8 mouse cellular contexts compared by ENCODE assay signal in the genomic region with DNA sequence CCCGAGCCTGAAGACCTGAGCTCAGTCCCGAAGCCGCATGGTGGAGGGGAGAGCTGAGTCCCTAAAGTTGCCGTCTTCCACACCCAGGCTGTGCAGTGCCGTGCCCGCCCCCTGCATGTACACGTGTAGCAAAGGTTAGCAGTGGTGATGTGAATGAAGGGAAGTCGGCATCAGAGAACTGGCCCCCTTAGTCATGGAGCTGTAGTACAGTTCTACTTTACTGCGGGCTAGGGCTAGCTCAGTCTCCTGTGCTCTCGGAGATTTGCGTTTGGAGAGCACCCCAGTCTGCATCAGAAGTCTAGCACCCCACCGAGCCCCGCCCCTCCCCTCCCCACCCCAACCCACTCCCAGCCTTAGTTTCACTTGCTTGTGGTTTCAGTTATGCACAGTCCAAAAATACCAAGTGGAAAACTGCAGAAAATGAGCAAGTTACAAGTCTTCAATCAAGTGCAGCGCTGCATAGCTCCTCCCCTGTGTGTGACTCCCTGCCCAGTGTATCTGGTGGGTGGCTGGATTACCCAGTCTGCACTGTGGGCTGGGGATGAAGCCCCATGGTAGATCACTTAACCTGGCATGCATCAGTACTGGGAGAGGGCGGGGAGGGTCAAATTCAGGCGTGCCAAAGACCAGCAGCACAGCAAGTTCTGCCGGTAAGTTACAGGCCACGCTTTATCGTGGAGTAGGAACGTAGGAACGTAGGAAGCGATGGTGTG. TPM values are rescaled to one million over a fixed set of nuclear protein-coding genes. Genes with fewer than 3 reads are reported as not detected.
DNase-seq lines count a peak whose midpoint lies in the region; ATAC-seq lines count a peak whose summit lies in the region.

No protein-coding gene starts in this region.

- peak overlapping the region; percentile 98 for H3K27ac ChIP-seq in lung, embryonic 15.5 days
- peak overlapping the region; percentile 90 for H3K27ac ChIP-seq in embryonic facial prominence, embryonic 12.5 days
- peak overlapping the region; percentile 87 for H3K27ac ChIP-seq in limb, embryonic 10.5 days
- H3K27ac ChIP-seq in neural tube, embryonic 13.5 days (replicated peaks): peak overlapping the region; percentile 87

- H3K9ac ChIP-seq in lung, embryonic 15.5 days: peak overlapping the region; percentile 40
- 0 out of 2 replicates have a peak overlapping the region, but pooled peaks have one; percentile 2 for H3K9ac ChIP-seq in embryonic facial prominence, embryonic 12.5 days
- peak overlapping the region; percentile 27 for H3K9ac ChIP-seq in neural tube, embryonic 13.5 days

- H3K4me3 ChIP-seq in lung, embryonic 15.5 days: peak overlapping the region; percentile 35
- peak overlapping the region; percentile 28; the same call in 1 of the 2 replicates for H3K4me3 ChIP-seq in embryonic facial prominence, embryonic 12.5 days
- peak overlapping the region; percentile 51 for H3K4me3 ChIP-seq in limb, embryonic 10.5 days
- peak overlapping the region; percentile 20; the same call in 1 of the 2 replicates for H3K4me3 ChIP-seq in neural tube, embryonic 13.5 days

- no peaks in the 10 kb centered on the region for H3K27me3 ChIP-seq in lung, embryonic 15.5 days
- no peaks in the 10 kb centered on the region for H3K27me3 ChIP-seq in embryonic facial prominence, embryonic 12.5 days
- no peaks in the 10 kb centered on the region for H3K27me3 ChIP-seq in limb, embryonic 10.5 days (ENCODE audit: low read depth, poor library complexity, severe bottlenecking)
- no peaks in the 10 kb centered on the region for H3K27me3 ChIP-seq in neural tube, embryonic 13.5 days

- H3K4me1 ChIP-seq in lung, embryonic 15.5 days: peaks cover 67% of the 10 kb centered on the region
- peaks cover 62% of the 10 kb centered on the region for H3K4me1 ChIP-seq in embryonic facial prominence, embryonic 12.5 days
- H3K4me1 ChIP-seq in limb, embryonic 10.5 days: peaks cover 67% of the 10 kb centered on the region
- H3K4me1 ChIP-seq in neural tube, embryonic 13.5 days (replicated peaks): peaks cover 75% of the 10 kb centered on the region

- H3K9me3 ChIP-seq in lung, embryonic 15.5 days: no peaks in the 10 kb centered on the region
- no peaks in the 10 kb centered on the region for H3K9me3 ChIP-seq in embryonic facial prominence, embryonic 12.5 days
- no peaks in the 10 kb centered on the region for H3K9me3 ChIP-seq in limb, embryonic 10.5 days (replicated peaks)
- no peaks in the 10 kb centered on the region for H3K9me3 ChIP-seq in neural tube, embryonic 13.5 days

- DNase-seq in lung, postnatal 14 days: no peak
- DNase-seq in limb, embryonic 10.5 days (ENCODE audit: low spot score): no peak
- DNase-seq in right cerebral cortex, adult 18-20 months: no peak
- no peak for DNase-seq in cerebellum, postnatal 36 days

- no peak for ATAC-seq in lung, embryonic 15.5 days (ENCODE audit: borderline replicate concordance, extremely low read depth, low FRiP score, low TSS enrichment)
- no peak for ATAC-seq in embryonic facial prominence, embryonic 12.5 days (ENCODE audit: insufficient number of reproducible peaks, insufficient read depth, low FRiP score, low TSS enrichment)
- 0 out of 2 replicates have a peak, but pooled peaks have one; percentile 2 for ATAC-seq in neural tube, embryonic 13.5 days (ENCODE audit: low read depth)
- ATAC-seq in megakaryocyte-erythroid progenitor cell, adult 5-6 weeks (replicated peaks; ENCODE audit: low FRiP score, low TSS enrichment, poor library complexity, severe bottlenecking): no peak

- peak overlapping the region; percentile 63 for H3K4me2 ChIP-seq in lung, embryonic 15.5 days
- H3K4me2 ChIP-seq in embryonic facial prominence, embryonic 12.5 days (replicated peaks): peak overlapping the region; percentile 56
- H3K4me2 ChIP-seq in neural tube, embryonic 13.5 days: peak overlapping the region; percentile 49

- H3K36me3 ChIP-seq in lung, embryonic 15.5 days: peaks cover 8% of the 10 kb centered on the region
- H3K36me3 ChIP-seq in embryonic facial prominence, embryonic 12.5 days: peaks cover 8% of the 10 kb centered on the region
- peaks cover 23% of the 10 kb centered on the region for H3K36me3 ChIP-seq in limb, embryonic 10.5 days
- peaks cover 12% of the 10 kb centered on the region for H3K36me3 ChIP-seq in neural tube, embryonic 13.5 days

- 40% methylated on average over 22 of the region's 22 CpGs for WGBS in lung, embryonic 15.5 days
- 52% methylated on average over 22 of the region's 22 CpGs for WGBS in embryonic facial prominence, embryonic 12.5 days
- WGBS in limb, embryonic 10.5 days: 73% methylated on average over 22 of the region's 22 CpGs
- 56% methylated on average over 22 of the region's 22 CpGs for WGBS in neural tube, embryonic 13.5 days

RNA-seq across cellular contexts. Expression of gene Ap5z1, which starts 22.3 kb away (rescaled TPM):
- 7.8 and 8.8 TPM in 2 replicates for polyA plus RNA-seq in lung, embryonic 15.5 days (2015; fragmentation: Nextera tagmentation; extraction: Ambion mirVana)
- polyA plus RNA-seq in embryonic facial prominence, embryonic 12.5 days (2016; fragmentation: Nextera tagmentation; extraction: Ambion mirVana): 10.8 and 12.4 TPM in 2 replicates
- polyA plus RNA-seq in limb, embryonic 10.5 days (2016; fragmentation: Nextera tagmentation; extraction: Ambion mirVana): 11.2 and 16.2 TPM in 2 replicates
- 10.9 and 14.1 TPM in 2 replicates for polyA plus RNA-seq in neural tube, embryonic 13.5 days (2015; fragmentation: Nextera tagmentation; extraction: Ambion mirVana)
- 16.4 and 25.5 TPM in 2 replicates for total RNA-seq in megakaryocyte-erythroid progenitor cell, adult 5-6 weeks (2014; fragmentation: Nextera tagmentation)
- total RNA-seq in megakaryocyte-erythroid progenitor cell, adult 5-6 weeks (2017): 2.7 and 4.9 TPM in 2 replicates

RNA-seq across cellular contexts. Expression of gene Foxk1, which starts 40.2 kb away (rescaled TPM):
- polyA plus RNA-seq in lung, embryonic 15.5 days (2015; fragmentation: Nextera tagmentation; extraction: Ambion mirVana): 4.0 and 5.7 TPM in 2 replicates
- 7.0 and 8.4 TPM in 2 replicates for polyA plus RNA-seq in embryonic facial prominence, embryonic 12.5 days (2016; fragmentation: Nextera tagmentation; extraction: Ambion mirVana)
- 3.5 and 4.5 TPM in 2 replicates for polyA plus RNA-seq in limb, embryonic 10.5 days (2016; fragmentation: Nextera tagmentation; extraction: Ambion mirVana)
- polyA plus RNA-seq in neural tube, embryonic 13.5 days (2015; fragmentation: Nextera tagmentation; extraction: Ambion mirVana): 5.6 and 7.2 TPM in 2 replicates
- total RNA-seq in megakaryocyte-erythroid progenitor cell, adult 5-6 weeks (2014; fragmentation: Nextera tagmentation): 12.3 and 17.0 TPM in 2 replicates
- 6.4 and 6.8 TPM in 2 replicates for total RNA-seq in megakaryocyte-erythroid progenitor cell, adult 5-6 weeks (2017)
